Mouse (Mus musculus) C2C12 (cell line): ENCODE measurements around the gene Vac14.

Source experiments
- CTCF ChIP-seq: IDR thresholded peaks from one replicate; pipeline ENCODE4 v1.5.1; 2011; ENCODE audit not compliant: control insufficient read depth, insufficient read depth, insufficient read length
- FOSL1 ChIP-seq: IDR thresholded peaks from one replicate; pipeline ENCODE4 v1.8.0; 2011; ENCODE audit warnings: mild to moderate bottlenecking, low read length; ENCODE audit not compliant: poor library complexity, insufficient read depth, severe bottlenecking
- MAX ChIP-seq: IDR thresholded peaks from one replicate; pipeline ENCODE4 v1.6.1; 2011; ENCODE audit warnings: mild to moderate bottlenecking, control low read depth

GRCm38 (mm10) chr8:110594164-110594563 is 24.2 kb upstream of the Vac14 start:
- no peak for TF ChIP-seq MAX
- no peak for TF ChIP-seq CTCF
- TF ChIP-seq FOSL1 = no peak
